Mouse (Mus musculus) cerebellum, adult 2 months (tissue): ENCODE results near the gene Gm10192. TPM values are rescaled to one million over a fixed set of nuclear protein-coding genes. Genes with fewer than 3 reads are reported as not detected.

Experiments
- DNase-seq, 2 experiments: peaks; one replicate each; pipeline ENCODE4 v3.0.0; 2021
- H3K27ac ChIP-seq: fragments of 200-500 bp; 2 replicates; pipeline ENCODE4 v1.5.1; 2012; ENCODE audit warnings: low read length, control low read depth, inconsistent platforms; ENCODE audit not compliant: insufficient read depth
- H3K27me3 ChIP-seq: fragments of 200-500 bp; 2 replicates; pipeline ENCODE4 v1.6.1; 2012; ENCODE audit warnings: inconsistent platforms, mild to moderate bottlenecking, low read length, moderate library complexity; ENCODE audit not compliant: control insufficient read depth, insufficient read depth
- H3K4me1 ChIP-seq: fragments of 200-500 bp; 2 replicates; pipeline ENCODE4 v1.6.1; 2011; ENCODE audit warnings: low read length; ENCODE audit not compliant: control insufficient read depth, insufficient read depth
- H3K4me3 ChIP-seq: fragments of 200-500 bp; replicated peaks from 2 replicates; pipeline ENCODE3; 2011; ENCODE audit warnings: mild to moderate bottlenecking, low read depth, low read length, control low read depth; ENCODE audit not compliant: insufficient read depth
- CTCF ChIP-seq: fragments of 200-500 bp; IDR thresholded peaks from 2 replicates; pipeline ENCODE4 v1.5.1; 2011; ENCODE audit warnings: low read depth, mild to moderate bottlenecking, control low read depth, low read length, moderate library complexity, borderline replicate concordance; ENCODE audit not compliant: insufficient read depth
- POLR2A ChIP-seq: fragments of 200-500 bp; IDR thresholded peaks from 2 replicates; pipeline ENCODE4 v1.6.1; 2011; ENCODE audit warnings: low read length, control low read depth, borderline replicate concordance; ENCODE audit not compliant: insufficient read depth
- WGBS: fragments of 180-500 bp; shearing (Covaris S2); methylation state at CpG from one replicate; pipeline ENCODE4 v1.1.7; 2018; 5-methylcytosine and 5-hydroxymethylcytosine counted together
- polyA plus RNA-seq: library from polyadenylated mRNA; depleted of rRNA; stranded (reverse); fragments of >200 nt; gene quantifications from 2 replicates; pipeline ENCODE4 v1.2.3, GENCODE M21; 2012

Gene Gm10192
- polyA plus RNA-seq, 1 experiment, result not detected

- TF ChIP-seq POLR2A (no peak), CTCF (no peak)
- Histone ChIP-seq H3K27me3 (no peaks in the 10 kb centered on the region), H3K4me3 (no peak overlapping the region), H3K4me1 (no peaks in the 10 kb centered on the region), H3K27ac (no peak overlapping the region)
- no peak for DNase-seq
- 67% methylated on average over 2 of the region's 2 CpGs for WGBS
These were observed 2.6 kb downstream of the Gm10192 start for GRCm38 (mm10) chr4:97180396-97180795.

DNA sequence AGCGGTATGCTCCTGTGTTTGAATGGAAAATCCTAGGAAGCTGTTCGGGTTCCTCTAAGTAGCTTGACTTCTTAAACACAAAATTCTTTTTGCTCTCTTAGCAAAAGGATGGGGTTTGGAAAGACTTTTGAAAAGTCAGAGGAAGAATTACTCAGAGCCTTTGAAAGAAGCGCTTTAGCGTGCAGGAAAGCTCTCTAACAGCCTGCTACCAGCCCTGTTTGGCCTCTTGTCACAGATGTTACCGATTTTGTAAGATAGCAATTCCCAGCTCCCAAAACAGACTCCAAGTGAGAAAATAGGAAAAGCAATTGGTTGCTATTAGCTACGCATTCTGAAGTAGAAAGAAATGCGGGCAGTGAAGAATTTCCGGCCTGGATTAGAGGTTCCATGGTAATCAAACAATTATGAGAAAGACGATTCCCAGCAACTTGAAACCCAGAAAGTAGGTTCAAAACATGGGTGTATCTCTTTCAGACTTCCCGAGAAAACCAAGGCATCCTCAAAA, 26.1 kb downstream of the Gm10192 start:
- Histone ChIP-seq H3K4me3 (no peak overlapping the region), H3K27me3 (no peaks in the 10 kb centered on the region), H3K27ac (no peak overlapping the region; the same call in 1 of the 2 replicates), H3K4me1 (no peaks in the 10 kb centered on the region)
- no peak for DNase-seq
- WGBS, result 61% methylated on average over 10 of the region's 10 CpGs
- TF ChIP-seq POLR2A (no peak), CTCF (no peak)

- TF ChIP-seq CTCF (no peak), POLR2A (no peak)
- WGBS, result 28% methylated on average over 3 of the region's 3 CpGs
- H3K4me1 ChIP-seq, result no peaks in the 10 kb centered on the region
- no peak overlapping the region for H3K27ac ChIP-seq
- H3K27me3 ChIP-seq, result no peaks in the 10 kb centered on the region
- no peak overlapping the region for H3K4me3 ChIP-seq
- no peak for DNase-seq
These were observed 26.9 kb downstream of the Gm10192 start for GRCm38 (mm10) chr4:97156084-97156483.

DNA sequence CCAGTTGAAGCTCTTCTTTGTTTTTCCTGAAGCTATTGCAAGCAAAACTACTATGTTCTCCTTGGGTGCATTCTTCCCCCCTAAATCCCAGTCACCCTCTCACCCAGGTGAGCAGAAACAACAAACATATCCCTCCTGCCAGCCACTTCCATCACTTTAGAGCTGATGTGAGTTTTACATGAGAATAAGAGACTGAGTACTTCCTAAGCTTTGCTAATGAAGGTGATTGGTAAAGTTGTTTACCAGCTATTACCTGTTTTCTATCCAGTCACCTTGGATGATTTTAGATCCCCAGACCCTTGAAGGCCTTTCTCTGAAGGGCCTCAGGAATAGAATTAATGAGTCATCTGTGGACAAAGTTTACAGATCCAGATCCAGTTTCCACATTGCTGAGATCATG, 29.4 kb downstream of the Gm10192 start:
- no peak overlapping the region for H3K27ac ChIP-seq
- no peaks in the 10 kb centered on the region for H3K4me1 ChIP-seq
- no peak for DNase-seq
- no peak for TF ChIP-seq POLR2A
- TF ChIP-seq CTCF, result no peak
- no peaks in the 10 kb centered on the region for H3K27me3 ChIP-seq
- no peak overlapping the region for H3K4me3 ChIP-seq

DNA sequence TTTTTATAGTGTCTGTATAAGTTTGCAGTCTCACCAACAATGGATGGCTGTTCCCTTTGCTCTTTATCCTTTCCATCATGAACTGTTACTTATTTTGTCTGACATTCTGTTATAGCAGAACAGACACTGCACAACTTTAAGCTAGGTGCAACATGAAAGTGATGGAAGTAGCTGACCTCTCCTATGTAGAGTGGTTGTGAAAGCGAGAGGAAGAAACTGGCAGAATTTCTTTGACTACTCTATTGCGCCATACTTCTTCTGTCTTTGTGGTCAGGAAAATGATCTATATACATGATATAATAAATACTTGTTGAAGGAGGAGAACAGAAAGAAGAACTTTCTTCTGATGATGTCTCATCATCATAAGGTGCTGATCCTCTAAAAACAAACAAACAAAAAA, 40.5 kb downstream of the Gm10192 start:
- Histone ChIP-seq H3K27ac (no peak overlapping the region), H3K4me3 (no peak overlapping the region), H3K4me1 (no peaks in the 10 kb centered on the region), H3K27me3 (no peaks in the 10 kb centered on the region)
- TF ChIP-seq CTCF, result no peak
- TF ChIP-seq POLR2A, result no peak
- no peak for DNase-seq
- 97% methylated on average over 2 of the region's 2 CpGs for WGBS
